Mouse (Mus musculus): ENCODE measurements around the gene Ank3.

- TF ChIP-seq POLR2A (IDR thresholded peaks at IDR 0.05; ENCODE audit: extremely low read depth, insufficient read depth, low read length) (no peak), CTCF (IDR thresholded peaks at IDR 0.05; ENCODE audit: low read depth, low read length) (no peak)
Observed at GRCm38 (mm10) chr10:69585271-69585670, 186.7 kb downstream of the Ank3 start.

Data from liver, adult 2 months (tissue).